Mouse (Mus musculus) sigmoid colon, adult 10 weeks (tissue): ENCODE measurements around the gene Dbndd2. TPM values are rescaled to one million over a fixed set of nuclear protein-coding genes. Genes with fewer than 3 reads are reported as not detected.

ENCODE experiments used
- polyA plus RNA-seq: library from polyadenylated mRNA; stranded (reverse); fragments of 350-450 nt; fragmentation: Illumina TruSeq; extraction: RNeasy Lipid Tissue Mini Kit (QIAGEN cat#74804); gene quantifications from one replicate; pipeline ENCODE4 v1.2.3, GENCODE M21; 2014; ENCODE audit warnings: low read depth, low replicate concordance

The Dbndd2 gene
- 6.6 TPM for polyA plus RNA-seq

GRCm38 (mm10) chr2:164485681-164486257, at the start of gene Dbndd2:
Dbndd2 (plus strand) TSS chr2:164486106.

GRCm38 (mm10) chr2:164443460-164444000, 42.4 kb upstream of the Dbndd2 start, which contains the start of gene Sdc4:
Sdc4 (minus strand) TSS chr2:164443887.

GRCm38 (mm10) chr2:164456864-164457300, 29.0 kb upstream of the Dbndd2 start, which contains the start of gene Sys1:
Sys1 (plus strand) TSS chr2:164456964.

GRCm38 (mm10) chr2:164460745-164461551, 25.0 kb upstream of the Dbndd2 start, which contains the start of gene Gm20458:
Gm20458 (plus strand) TSS chr2:164460967.

GRCm38 (mm10) chr2:164473624-164474023, 12.3 kb upstream of the Dbndd2 start, which contains the start of gene Trp53tg5:
Trp53tg5 (minus strand) TSS chr2:164473724.

GRCm38 (mm10) chr2:164496847-164497690, 11.2 kb downstream of the Dbndd2 start, which contains the start of gene Pigt:
Pigt (plus strand) TSS chr2:164497520.

Other genes with a start within 250 kb of the Dbndd2 start
- not detected for gene Svs2, start 247.6 kb upstream of the Dbndd2 start, polyA plus RNA-seq
- gene Svs3b, start 229.5 kb upstream of the Dbndd2 start, polyA plus RNA-seq, result not detected
- not detected for gene Svs4, start 207.6 kb upstream of the Dbndd2 start, polyA plus RNA-seq
- not detected for gene Svs3a, start 196.8 kb upstream of the Dbndd2 start, polyA plus RNA-seq
- gene Svs6, start 169.4 kb upstream of the Dbndd2 start, polyA plus RNA-seq, result not detected
- not detected for gene Svs5, start 153.4 kb upstream of the Dbndd2 start, polyA plus RNA-seq
- gene Slpi, start 97.0 kb upstream of the Dbndd2 start, polyA plus RNA-seq, result not detected
- not detected for gene Rbpjl, start 83.0 kb upstream of the Dbndd2 start, polyA plus RNA-seq
- 0.85 TPM for gene Matn4, start 80.9 kb upstream of the Dbndd2 start, polyA plus RNA-seq
- 255 TPM for gene Sdc4, start 42.2 kb upstream of the Dbndd2 start, polyA plus RNA-seq
- gene Sys1, start 29.1 kb upstream of the Dbndd2 start, polyA plus RNA-seq, result 10.1 TPM
- gene Gm20458, start 25.1 kb upstream of the Dbndd2 start, polyA plus RNA-seq, result not detected
- not detected for gene Trp53tg5, start 12.4 kb upstream of the Dbndd2 start, polyA plus RNA-seq
- gene Pigt, start 11.4 kb downstream of the Dbndd2 start, polyA plus RNA-seq, result 8.1 TPM
- gene Wfdc2, start 76.3 kb downstream of the Dbndd2 start, polyA plus RNA-seq, result 30.2 TPM
- not detected for gene Spint3, start 87.4 kb downstream of the Dbndd2 start, polyA plus RNA-seq
- not detected for gene Wfdc6a, start 99.3 kb downstream of the Dbndd2 start, polyA plus RNA-seq
- not detected for gene Eppin, start 107.5 kb downstream of the Dbndd2 start, polyA plus RNA-seq
- not detected for gene Wfdc6b, start 127.4 kb downstream of the Dbndd2 start, polyA plus RNA-seq
- gene Wfdc8, start 127.5 kb downstream of the Dbndd2 start, polyA plus RNA-seq, result 0.50 TPM
- gene Wfdc16, start 152.7 kb downstream of the Dbndd2 start, polyA plus RNA-seq, result not detected
- gene Wfdc10, start 169.9 kb downstream of the Dbndd2 start, polyA plus RNA-seq, result not detected
- gene Wfdc9, start 170.5 kb downstream of the Dbndd2 start, polyA plus RNA-seq, result not detected
- not detected for gene Wfdc11, start 188.0 kb downstream of the Dbndd2 start, polyA plus RNA-seq
- gene Wfdc13, start 199.0 kb downstream of the Dbndd2 start, polyA plus RNA-seq, result 0.57 TPM
- not detected for gene Spint4, start 212.4 kb downstream of the Dbndd2 start, polyA plus RNA-seq
- gene Spint5, start 229.2 kb downstream of the Dbndd2 start, polyA plus RNA-seq, result not detected